Mouse (Mus musculus) right cerebral cortex, adult 18-20 months (tissue): Measurements from ENCODE around the gene Slc22a23.

Source experiments
- DNase-seq: peaks from one replicate; pipeline ENCODE4 v3.0.0; 2022; ENCODE audit warnings: mixed read lengths

Gene Slc22a23

GRCm38 (mm10) chr13:34299351-34300333 lies 45.3 kb downstream of the Slc22a23 start:
- DNase-seq, result no peak

DNA sequence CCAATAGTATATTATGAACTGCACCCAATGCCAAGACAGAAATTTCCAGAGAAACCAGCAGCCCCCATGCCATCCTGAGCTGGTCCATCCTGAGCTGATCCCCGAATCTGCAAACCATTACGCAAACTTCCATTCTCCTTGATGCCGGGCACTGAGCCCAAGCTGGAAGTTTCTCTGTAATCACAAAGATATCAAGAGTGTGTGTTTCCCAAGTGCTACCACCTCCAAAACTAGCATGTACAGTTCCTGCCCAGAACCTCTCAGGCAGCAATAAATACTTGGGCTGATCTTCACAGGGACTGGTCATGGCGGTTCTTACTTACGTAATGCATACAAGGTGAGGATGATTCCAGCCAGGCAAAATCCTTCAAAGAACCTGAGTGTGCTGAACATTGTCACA lies 46.3 kb downstream of the Slc22a23 start:
- DNase-seq, result no peak

DNA sequence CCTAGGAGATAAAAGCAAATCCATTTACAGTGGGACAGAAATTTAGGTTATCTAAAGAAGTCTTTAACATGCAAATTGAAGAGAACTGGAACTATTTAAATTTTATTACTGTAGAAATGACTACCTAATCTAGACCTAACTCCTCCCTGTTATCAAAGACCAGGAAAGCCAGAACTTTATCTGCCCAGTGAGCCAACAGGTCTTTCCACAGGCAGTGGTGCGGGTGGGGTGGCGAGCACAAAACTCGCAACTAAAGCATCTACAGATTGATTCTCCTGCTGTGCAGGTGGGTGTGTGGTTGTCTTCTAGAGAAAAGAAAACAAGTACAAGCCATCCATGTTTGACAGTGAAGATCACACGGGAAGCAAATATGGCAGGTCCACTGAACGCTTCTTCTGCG lies 46.9 kb downstream of the Slc22a23 start:
- DNase-seq, result no peak

GRCm38 (mm10) chr13:34295787-34296435 lies 49.1 kb downstream of the Slc22a23 start:
- DNase-seq, result peak; percentile 62

DNA sequence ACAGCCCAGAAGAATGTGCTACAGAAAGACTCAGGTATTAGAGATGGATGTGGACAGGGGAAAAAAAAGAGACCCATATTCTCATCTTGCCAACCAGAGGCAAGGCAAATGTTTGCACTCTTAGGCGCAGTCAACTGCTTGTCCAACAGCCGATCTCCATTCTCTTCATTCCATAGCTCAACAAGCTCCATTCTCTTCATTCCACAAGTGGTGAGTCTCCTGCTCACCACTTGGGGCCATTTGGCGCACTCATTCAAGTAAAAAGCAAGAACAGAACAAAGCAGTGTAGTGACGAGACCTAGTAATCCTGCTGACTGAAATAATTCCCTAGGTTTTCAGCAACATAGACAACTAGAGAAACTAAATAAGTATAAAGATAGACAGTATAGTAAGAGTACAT lies 50.8 kb downstream of the Slc22a23 start:
- no peak for DNase-seq

- DNase-seq, result no peak
Measured at GRCm38 (mm10) chr13:34292042-34292441, 52.9 kb downstream of the Slc22a23 start.

DNA sequence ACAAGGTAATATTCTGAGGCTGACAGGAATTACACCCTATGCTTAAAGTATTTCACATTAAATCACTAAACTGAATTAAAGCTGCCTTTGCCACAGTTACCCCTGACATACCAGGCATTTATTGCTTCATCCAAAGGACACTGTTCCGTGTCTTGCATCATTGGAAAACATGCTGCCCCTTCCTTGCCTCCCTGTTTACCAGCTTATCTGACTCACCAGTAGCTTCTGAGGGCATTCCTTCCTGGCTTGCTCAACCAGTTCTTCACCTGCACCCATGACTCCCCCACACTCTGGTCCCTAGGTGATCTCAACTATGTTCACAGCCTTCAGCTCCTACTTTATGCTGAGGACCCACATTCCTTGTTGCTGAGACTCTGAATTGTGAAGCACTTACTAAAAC lies 54.6 kb downstream of the Slc22a23 start:
- no peak for DNase-seq

- DNase-seq, result peak; percentile 63
Measured at GRCm38 (mm10) chr13:34289567-34289966, 55.4 kb downstream of the Slc22a23 start.

DNA sequence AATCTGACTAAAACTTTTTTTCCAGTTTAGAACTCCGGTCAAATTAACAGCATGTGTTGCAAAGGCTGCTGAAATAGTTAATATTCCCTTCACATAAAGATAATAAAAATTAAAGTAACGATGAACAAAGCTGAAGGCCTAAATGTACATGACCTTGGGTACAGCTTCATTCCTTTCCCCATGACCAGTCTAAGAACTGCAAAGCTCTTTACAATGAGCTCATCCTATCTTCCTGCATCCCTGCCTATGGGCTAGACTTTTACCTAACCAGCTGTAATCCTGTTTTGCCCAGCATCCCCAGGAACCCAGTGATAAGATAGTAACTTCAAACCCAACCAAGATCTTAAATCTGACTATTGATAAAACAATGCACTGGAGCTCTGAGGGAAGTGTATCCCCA lies 56.9 kb downstream of the Slc22a23 start:
- no peak for DNase-seq

- DNase-seq, result no peak
Measured at GRCm38 (mm10) chr13:34287601-34288083, 57.3 kb downstream of the Slc22a23 start.

GRCm38 (mm10) chr13:34281360-34281759 lies 63.6 kb downstream of the Slc22a23 start:
- DNase-seq, result no peak

DNA sequence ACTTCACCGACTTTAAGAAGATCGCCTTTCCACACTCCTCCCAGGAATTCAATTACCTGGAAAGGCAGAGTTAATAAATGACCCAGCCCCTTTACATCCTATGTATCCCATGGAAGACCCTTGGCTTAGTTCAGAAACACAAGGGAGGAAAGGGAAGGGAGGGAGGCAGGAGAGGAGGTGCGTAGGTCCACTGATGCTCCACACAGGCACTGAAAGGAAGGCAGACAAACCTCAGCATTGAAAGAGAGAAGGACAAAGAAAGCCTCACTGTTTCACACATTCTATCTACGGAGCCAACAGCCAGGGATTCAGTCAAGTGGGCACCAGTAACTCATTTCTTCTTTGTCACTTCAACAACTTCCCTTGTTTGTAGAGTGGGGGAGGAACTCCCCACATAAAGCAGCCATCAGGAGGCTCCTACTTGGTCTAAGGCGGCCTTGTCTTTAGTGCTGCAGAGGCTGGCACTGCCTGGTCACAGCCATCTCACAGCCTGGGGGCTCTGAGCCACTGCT lies 66.2 kb downstream of the Slc22a23 start:
- no peak for DNase-seq

- no peak for DNase-seq
Measured at GRCm38 (mm10) chr13:34278288-34278701, 66.7 kb downstream of the Slc22a23 start.

GRCm38 (mm10) chr13:34277611-34278010 lies 67.4 kb downstream of the Slc22a23 start:
- DNase-seq, result no peak

- DNase-seq, result no peak
Measured at GRCm38 (mm10) chr13:34277001-34277400, 68.0 kb downstream of the Slc22a23 start.

- DNase-seq, result no peak
Measured at GRCm38 (mm10) chr13:34274890-34275289, 70.1 kb downstream of the Slc22a23 start.

GRCm38 (mm10) chr13:34274417-34274816 lies 70.6 kb downstream of the Slc22a23 start:
- DNase-seq, result peak; percentile 54

GRCm38 (mm10) chr13:34272275-34273054 lies 72.5 kb downstream of the Slc22a23 start:
- no peak for DNase-seq

DNA sequence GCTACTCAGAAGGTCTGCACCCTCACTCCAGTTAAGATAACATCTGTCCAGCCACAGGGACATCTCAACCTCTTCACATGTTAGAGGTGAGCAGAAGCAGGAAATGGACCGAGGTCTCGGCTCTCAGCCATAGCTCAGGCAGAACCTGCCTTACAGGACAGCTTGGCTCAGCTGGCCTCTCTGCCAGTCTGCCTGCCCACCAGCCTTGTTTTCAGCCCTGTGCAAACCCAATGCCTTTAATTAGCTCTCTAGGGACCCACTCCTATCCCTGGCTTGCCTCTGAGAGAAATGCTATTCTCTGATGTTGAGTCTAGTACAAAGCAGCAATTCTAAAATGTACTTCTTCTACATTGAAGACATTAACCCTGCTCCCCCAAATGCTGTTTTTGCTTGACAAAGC lies 73.3 kb downstream of the Slc22a23 start:
- DNase-seq, result no peak

DNA sequence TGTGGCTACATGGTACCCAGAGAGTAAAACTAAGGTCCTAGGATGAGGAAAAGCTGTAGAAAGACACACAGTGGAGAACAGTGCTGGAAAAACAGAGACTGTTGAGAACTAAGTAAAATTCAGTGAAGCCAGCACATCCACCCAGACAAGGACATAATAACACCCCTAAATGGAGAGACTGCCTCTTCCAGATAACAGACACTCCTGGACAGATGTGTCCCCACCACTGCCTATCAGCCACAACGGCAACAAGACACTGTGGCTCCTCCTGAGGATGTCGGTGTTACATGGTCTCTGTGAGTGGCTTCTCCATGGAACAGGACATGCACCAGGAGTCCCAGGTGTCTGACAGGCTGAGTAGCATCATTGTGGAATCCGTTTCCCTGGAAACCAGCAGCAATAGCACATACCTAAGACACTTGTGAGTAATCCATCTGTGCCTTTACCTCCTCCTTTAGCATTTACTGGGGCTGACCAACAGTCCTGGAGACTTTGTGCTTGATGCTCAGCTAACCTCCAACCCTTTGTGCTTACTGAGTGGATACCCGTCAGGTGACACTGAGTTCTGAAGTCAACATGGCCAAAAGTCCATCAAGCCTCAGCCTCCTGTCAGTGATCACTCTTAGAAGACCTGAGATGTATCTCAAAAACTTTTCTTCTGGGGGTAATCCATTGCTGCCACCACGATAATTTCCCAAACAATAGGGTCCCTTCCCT lies 73.9 kb downstream of the Slc22a23 start:
- DNase-seq, result no peak

GRCm38 (mm10) chr13:34269376-34269991 lies 75.5 kb downstream of the Slc22a23 start:
- no peak for DNase-seq
